Mouse (Mus musculus) thymus, adult 2 months (tissue): ENCODE measurements around the gene Ttc21a.

Experiments used
- CTCF ChIP-seq: fragments of 200-500 bp; IDR thresholded peaks from 2 replicates; pipeline ENCODE4 v1.5.1; 2012; ENCODE audit warnings: mild to moderate bottlenecking, control low read depth, low read length, moderate library complexity, borderline replicate concordance; ENCODE audit not compliant: control insufficient read depth, poor library complexity, insufficient read depth; ENCODE audit errors: extremely low read depth
- POLR2A ChIP-seq: fragments of 200-500 bp; IDR thresholded peaks from 2 replicates; pipeline ENCODE4 v1.6.1; 2012; ENCODE audit warnings: mild to moderate bottlenecking, low read length, control low read depth, moderate library complexity; ENCODE audit not compliant: control insufficient read depth, poor library complexity, insufficient read depth; ENCODE audit errors: extremely low read depth

- no peak for TF ChIP-seq CTCF
- TF ChIP-seq POLR2A: no peak
Measured at GRCm38 (mm10) chr9:119925120-119925657, 12.2 kb upstream of the Ttc21a start.
